In the genomic region with DNA sequence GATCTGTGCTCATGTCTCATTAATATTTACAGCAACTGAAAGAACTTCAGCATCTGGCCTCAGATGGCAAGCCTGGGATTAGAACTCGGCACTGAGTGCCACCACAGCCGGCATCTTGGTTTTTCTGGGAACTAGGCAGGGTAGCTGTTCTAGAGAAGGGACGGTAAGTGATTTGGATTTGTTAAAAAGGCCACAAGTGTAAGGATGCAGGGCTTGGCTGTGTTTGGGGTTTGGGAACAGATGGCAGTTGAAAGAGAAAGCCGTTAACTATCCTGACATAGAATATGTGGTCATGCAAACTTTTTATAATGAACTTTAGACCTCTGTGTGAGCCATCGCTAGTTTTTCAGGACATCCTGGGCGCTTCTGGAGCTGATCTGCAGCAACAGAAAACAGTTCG, we compare ENCODE assay signal across 10 mouse cellular contexts. TPM values are rescaled to one million over a fixed set of nuclear protein-coding genes. Genes with fewer than 3 reads are reported as not detected.
DNase-seq lines count a peak whose midpoint lies in the region; ATAC-seq and TF ChIP-seq lines count a peak whose summit lies in the region.
"Had no signal": no experiment of that assay in that cellular context is flagged by ENCODE, and none has a peak within 500 bp of the region (broad histone marks: within the 10 kb centered on the region; RNA-seq: fewer than 3 reads in every experiment).

No protein-coding gene starts in this region.

- H3K4me3 ChIP-seq in hindbrain, embryonic 10.5 days: peak overlapping the region; percentile 88
- no peak overlapping the region; the same call in 1 of the 2 replicates for H3K4me3 ChIP-seq in hindbrain, embryonic 11.5 days (ENCODE audit: low read depth, low read length)
- peak overlapping the region; percentile 96 for H3K4me3 ChIP-seq in testis, adult 2 months (ENCODE audit: control insufficient read depth, low read depth, low read length)
- H3K4me3 ChIP-seq in limb, embryonic 12.5 days (replicated peaks): peak overlapping the region; percentile 74; the same call in 1 of the 2 replicates

- no peak overlapping the region; the same call in 1 of the 2 replicates for H3K4me2 ChIP-seq in hindbrain, embryonic 11.5 days (replicated peaks; ENCODE audit: low read depth, low read length)
- 0 out of 2 replicates have a peak overlapping the region, but pooled peaks have one; percentile 52 for H3K4me2 ChIP-seq in limb, embryonic 12.5 days

- WGBS in hindbrain, embryonic 10.5 days: 56% methylated on average over 7 of the region's 7 CpGs
- 51% methylated on average over 7 of the region's 7 CpGs for WGBS in hindbrain, embryonic 11.5 days
- WGBS in limb, embryonic 12.5 days: 51% methylated on average over 7 of the region's 7 CpGs

- H3K9me3 ChIP-seq in hindbrain, embryonic 10.5 days: no peaks in the 10 kb centered on the region
- H3K9me3 ChIP-seq in hindbrain, embryonic 11.5 days (ENCODE audit: control insufficient read depth, low read length): no peaks in the 10 kb centered on the region
- H3K9me3 ChIP-seq in limb, embryonic 12.5 days: no peaks in the 10 kb centered on the region

- no peaks in the 10 kb centered on the region; the same call in 1 of the 2 replicates for H3K36me3 ChIP-seq in hindbrain, embryonic 10.5 days
- H3K36me3 ChIP-seq in hindbrain, embryonic 11.5 days (ENCODE audit: control insufficient read depth, insufficient read depth, low read length): no peaks in the 10 kb centered on the region
- no peaks in the 10 kb centered on the region for H3K36me3 ChIP-seq in testis, adult 2 months (ENCODE audit: control insufficient read depth, insufficient read depth, low read length)
- peaks cover 5% of the 10 kb centered on the region; the same call in 1 of the 2 replicates for H3K36me3 ChIP-seq in limb, embryonic 12.5 days

- no peaks in the 10 kb centered on the region for H3K27me3 ChIP-seq in hindbrain, embryonic 10.5 days (ENCODE audit: insufficient read depth, poor library complexity, severe bottlenecking)
- no peaks in the 10 kb centered on the region for H3K27me3 ChIP-seq in hindbrain, embryonic 11.5 days (ENCODE audit: control insufficient read depth, insufficient read depth, low read length)
- no peaks in the 10 kb centered on the region for H3K27me3 ChIP-seq in testis, adult 2 months (ENCODE audit: control insufficient read depth, insufficient read depth, low read length)
- H3K27me3 ChIP-seq in limb, embryonic 12.5 days: no peaks in the 10 kb centered on the region

- peaks cover 62% of the 10 kb centered on the region for H3K4me1 ChIP-seq in hindbrain, embryonic 10.5 days (replicated peaks)
- H3K4me1 ChIP-seq in hindbrain, embryonic 11.5 days (replicated peaks; ENCODE audit: control insufficient read depth, insufficient read depth, low read length): peaks cover 25% of the 10 kb centered on the region
- H3K4me1 ChIP-seq in testis, adult 2 months (ENCODE audit: control insufficient read depth, insufficient read depth, low read length): peaks cover 33% of the 10 kb centered on the region
- peaks cover 58% of the 10 kb centered on the region for H3K4me1 ChIP-seq in limb, embryonic 12.5 days (replicated peaks)

- DNase-seq in hindbrain, embryonic 10.5 days (ENCODE audit: low spot score): no peak
- DNase-seq in hindbrain, embryonic 11.5 days (ENCODE audit: low spot score): no peak
- no peak for DNase-seq in testis, postnatal 14 days (ENCODE audit: low spot score)
- DNase-seq in right cerebral cortex, adult 18-20 months: no peak

- no peak for TF ChIP-seq POLR2A in testis, adult 2 months (IDR thresholded peaks at IDR 0.05; ENCODE audit: control insufficient read depth, low read depth, low read length)

- no peak overlapping the region for H3K9ac ChIP-seq in hindbrain, embryonic 11.5 days (ENCODE audit: low read depth, low read length)
- H3K9ac ChIP-seq in limb, embryonic 12.5 days (replicated peaks): no peak overlapping the region

- peak overlapping the region; percentile 91 for H3K27ac ChIP-seq in hindbrain, embryonic 10.5 days
- no peak overlapping the region for H3K27ac ChIP-seq in hindbrain, embryonic 11.5 days (ENCODE audit: low read depth, low read length)
- H3K27ac ChIP-seq in testis, adult 2 months (ENCODE audit: control insufficient read depth, insufficient read depth, low read depth, low read length): peak overlapping the region; percentile 59; the same call in 1 of the 2 replicates
- H3K27ac ChIP-seq in limb, embryonic 12.5 days: peak overlapping the region; percentile 94

- ATAC-seq in hindbrain, embryonic 11.5 days (ENCODE audit: low FRiP score): no peak
- ATAC-seq in limb, embryonic 12.5 days (ENCODE audit: insufficient number of reproducible peaks, insufficient read depth, low FRiP score, low TSS enrichment, low read depth): no peak
- ATAC-seq in megakaryocyte-erythroid progenitor cell, adult 5-6 weeks (replicated peaks; ENCODE audit: low FRiP score, low TSS enrichment, poor library complexity, severe bottlenecking): no peak
- no peak for ATAC-seq in frontal cortex, adult (ENCODE audit: low TSS enrichment)

- no peak for TF ChIP-seq CTCF in testis, adult 2 months (IDR thresholded peaks at IDR 0.05; ENCODE audit: control insufficient read depth, insufficient read depth, insufficient replicate concordance, low read depth, low read length)

RNA-seq across cellular contexts. Expression of gene Trappc3, which starts 0.5 kb away (rescaled TPM):
- 95.4 and 101 TPM in 2 replicates for polyA plus RNA-seq in hindbrain, embryonic 10.5 days (2016; fragmentation: Nextera tagmentation; extraction: Ambion mirVana)
- 17.8 and 39.1 TPM in 2 replicates for polyA plus RNA-seq in hindbrain, embryonic 11.5 days (2014; fragmentation: Nextera tagmentation; extraction: Ambion mirVana)
- 20.1 and 20.5 TPM in 2 replicates for polyA plus RNA-seq in testis, adult 2 months (2012; rRNA removed)
- polyA plus RNA-seq in limb, embryonic 12.5 days (2016; fragmentation: Nextera tagmentation; extraction: Ambion mirVana): 105 and 111 TPM in 2 replicates
- 40.1 and 43.2 TPM in 2 replicates for total RNA-seq in megakaryocyte-erythroid progenitor cell, adult 5-6 weeks (2014; fragmentation: Nextera tagmentation)
- 55.9 and 81.1 TPM in 2 replicates for total RNA-seq in megakaryocyte-erythroid progenitor cell, adult 5-6 weeks (2017)

RNA-seq across cellular contexts. Expression of gene Map7d1, which starts 5.5 kb away (rescaled TPM):
- 64.8 and 99.0 TPM in 2 replicates for polyA plus RNA-seq in hindbrain, embryonic 10.5 days (2016; fragmentation: Nextera tagmentation; extraction: Ambion mirVana)
- polyA plus RNA-seq in hindbrain, embryonic 11.5 days (2014; fragmentation: Nextera tagmentation; extraction: Ambion mirVana): 54.6 and 65.5 TPM in 2 replicates
- 6.0 and 7.5 TPM in 2 replicates for polyA plus RNA-seq in testis, adult 2 months (2012; rRNA removed)
- polyA plus RNA-seq in limb, embryonic 12.5 days (2016; fragmentation: Nextera tagmentation; extraction: Ambion mirVana): 83.5 and 85.1 TPM in 2 replicates
- total RNA-seq in megakaryocyte-erythroid progenitor cell, adult 5-6 weeks (2014; fragmentation: Nextera tagmentation): 6.4 and 8.0 TPM in 2 replicates
- total RNA-seq in megakaryocyte-erythroid progenitor cell, adult 5-6 weeks (2017): 13.2 and 14.5 TPM in 2 replicates

RNA-seq across cellular contexts. Expression of gene Col8a2, which starts 24.9 kb away (rescaled TPM):
- 6.1 and 18.5 TPM in 2 replicates for polyA plus RNA-seq in hindbrain, embryonic 10.5 days (2016; fragmentation: Nextera tagmentation; extraction: Ambion mirVana)
- polyA plus RNA-seq in hindbrain, embryonic 11.5 days (2014; fragmentation: Nextera tagmentation; extraction: Ambion mirVana): 15.6 and 17.4 TPM in 2 replicates
- polyA plus RNA-seq in testis, adult 2 months (2012; rRNA removed): 0.42 and 0.48 TPM in 2 replicates
- 13.3 and 16.7 TPM in 2 replicates for polyA plus RNA-seq in limb, embryonic 12.5 days (2016; fragmentation: Nextera tagmentation; extraction: Ambion mirVana)
- not detected in 2 replicates for total RNA-seq in megakaryocyte-erythroid progenitor cell, adult 5-6 weeks (2014; fragmentation: Nextera tagmentation)
- not detected in 2 replicates for total RNA-seq in megakaryocyte-erythroid progenitor cell, adult 5-6 weeks (2017)
- total RNA-seq: hematopoietic stem cell, adult 5-6 weeks; megakaryocyte progenitor cell, adult 5-6 weeks had no signal

RNA-seq across cellular contexts. Expression of gene Thrap3, which starts 59.1 kb away (rescaled TPM):
- polyA plus RNA-seq in hindbrain, embryonic 10.5 days (2016; fragmentation: Nextera tagmentation; extraction: Ambion mirVana): 230 and 252 TPM in 2 replicates
- polyA plus RNA-seq in hindbrain, embryonic 11.5 days (2014; fragmentation: Nextera tagmentation; extraction: Ambion mirVana): 191 and 228 TPM in 2 replicates
- polyA plus RNA-seq in testis, adult 2 months (2012; rRNA removed): 48.4 and 56.8 TPM in 2 replicates
- polyA plus RNA-seq in limb, embryonic 12.5 days (2016; fragmentation: Nextera tagmentation; extraction: Ambion mirVana): 303 and 349 TPM in 2 replicates
- total RNA-seq in megakaryocyte-erythroid progenitor cell, adult 5-6 weeks (2014; fragmentation: Nextera tagmentation): 266 and 395 TPM in 2 replicates
- total RNA-seq in megakaryocyte-erythroid progenitor cell, adult 5-6 weeks (2017): 471 and 531 TPM in 2 replicates

RNA-seq across cellular contexts. Expression of gene Adprhl2, which starts 59.8 kb away (rescaled TPM):
- polyA plus RNA-seq in hindbrain, embryonic 10.5 days (2016; fragmentation: Nextera tagmentation; extraction: Ambion mirVana): 88.2 and 89.5 TPM in 2 replicates
- polyA plus RNA-seq in hindbrain, embryonic 11.5 days (2014; fragmentation: Nextera tagmentation; extraction: Ambion mirVana): 39.2 and 39.3 TPM in 2 replicates
- polyA plus RNA-seq in testis, adult 2 months (2012; rRNA removed): 5.8 and 8.1 TPM in 2 replicates
- polyA plus RNA-seq in limb, embryonic 12.5 days (2016; fragmentation: Nextera tagmentation; extraction: Ambion mirVana): 84.9 and 87.5 TPM in 2 replicates
- 30.8 and 33.7 TPM in 2 replicates for total RNA-seq in megakaryocyte-erythroid progenitor cell, adult 5-6 weeks (2014; fragmentation: Nextera tagmentation)
- 22.9 and 28.5 TPM in 2 replicates for total RNA-seq in megakaryocyte-erythroid progenitor cell, adult 5-6 weeks (2017)
